Mouse (Mus musculus) liver, postnatal 0 days (tissue): ENCODE data around the gene H2al1f. TPM values are rescaled to one million over a fixed set of nuclear protein-coding genes. Genes with fewer than 3 reads are reported as not detected.
"Not testable (repeated sequence)": the region's sequence is repeated elsewhere in the genome, so short reads cannot be mapped to it uniquely, and the experiment has no call there.

Source experiments
- ATAC-seq: fragments of 200-750 bp; cut with Nextera tagmentation; 2 replicates; pipeline ENCODE4 v1.8.0; 2017; ENCODE audit warnings: mild to moderate bottlenecking, moderate library complexity
- DNase-seq: peaks from one replicate; pipeline ENCODE4 v3.0.0-alpha.2; 2016
- H3K27ac ChIP-seq: fragments of 300-500 bp; sonication (generic); 2 replicates; pipeline ENCODE4 v1.5.1; 2014; ENCODE audit warnings: antibody characterized with exemption, moderate library complexity, mild to moderate bottlenecking, low read depth
- H3K27me3 ChIP-seq: fragments of 300-500 bp; sonication (generic); 2 replicates; pipeline ENCODE4 v1.6.1; 2014; ENCODE audit warnings: low read length, control low read depth, mixed read lengths; ENCODE audit not compliant: insufficient read depth
- H3K36me3 ChIP-seq: fragments of 300-500 bp; sonication (generic); replicated peaks from 2 replicates; pipeline ENCODE4 v1.6.1; 2014; ENCODE audit warnings: mild to moderate bottlenecking, control low read depth, low read length, moderate library complexity, mixed read lengths; ENCODE audit not compliant: insufficient read depth
- H3K4me1 ChIP-seq: fragments of 300-500 bp; sonication (generic); 2 replicates; pipeline ENCODE4 v1.6.1; 2014; ENCODE audit warnings: antibody characterized with exemption, mild to moderate bottlenecking, control low read depth; ENCODE audit not compliant: insufficient read depth
- H3K4me2 ChIP-seq: fragments of 300-500 bp; sonication (generic); 2 replicates; pipeline ENCODE4 v1.6.1; 2014; ENCODE audit warnings: low read depth, mild to moderate bottlenecking, low read length, moderate library complexity, mixed read lengths
- H3K4me3 ChIP-seq: fragments of 300-500 bp; sonication (generic); 2 replicates; pipeline ENCODE4 v1.5.1; 2014; ENCODE audit warnings: low read depth, low read length
- H3K9ac ChIP-seq: fragments of 300-500 bp; sonication (generic); replicated peaks from 2 replicates; pipeline ENCODE4 v1.6.1; 2014; ENCODE audit warnings: mild to moderate bottlenecking, moderate library complexity
- H3K9me3 ChIP-seq: fragments of 300-500 bp; sonication (generic); 2 replicates; pipeline ENCODE4 v1.6.1; 2016; ENCODE audit warnings: mild to moderate bottlenecking, control low read depth, low read length, mixed read lengths
- CTCF ChIP-seq: sonication (generic); IDR thresholded peaks from 2 replicates; pipeline ENCODE4 v1.5.1; 2016; ENCODE audit warnings: antibody characterized with exemption, low read depth
- EP300 ChIP-seq: IDR thresholded peaks from 2 replicates; pipeline ENCODE4 v1.6.1; 2016; ENCODE audit warnings: antibody characterized with exemption, low read depth, mild to moderate bottlenecking
- WGBS: fragments of 180-500 bp; shearing (Covaris S2); extraction: QIAGEN DNeasy Blood & Tissue Kit; methylation state at CpG from one replicate; pipeline ENCODE4 v1.1.7; 2014; ENCODE audit not compliant: insufficient replicate concordance; 5-methylcytosine and 5-hydroxymethylcytosine counted together
- polyA plus RNA-seq: library from polyadenylated mRNA; unstranded; fragments of >200 nt; fragmentation: Nextera tagmentation; extraction: Ambion mirVana; gene quantifications from 2 replicates; pipeline ENCODE4 v1.2.1, GENCODE M21; 2015

The H2al1f gene
- not detected in 2 replicates for polyA plus RNA-seq

GRCm38 (mm10) chrX:11314858-11315257 is at the start of gene H2al1f:
Gene H2al1f (plus strand): TSS chrX:11315158.
- WGBS, result no CpG with 5 or more reads among the region's 6 CpGs
- H3K27ac ChIP-seq, ATAC-seq: not testable (repeated sequence)

GRCm38 (mm10) chrX:11267791-11268190 is 47.2 kb upstream of the H2al1f start:
- ATAC-seq (no peak), DNase-seq (no peak)
- no peak overlapping the region for H3K27ac ChIP-seq
- no peak overlapping the region for H3K4me2 ChIP-seq
- H3K9me3 ChIP-seq, result no peaks in the 10 kb centered on the region
- H3K27me3 ChIP-seq, result peaks cover 3% of the 10 kb centered on the region; the same call in 1 of the 2 replicates
- H3K4me3 ChIP-seq, result no peak overlapping the region
- H3K4me1 ChIP-seq, result no peaks in the 10 kb centered on the region
- H3K36me3 ChIP-seq, result no peaks in the 10 kb centered on the region
- no peak for TF ChIP-seq EP300
- no peak for TF ChIP-seq CTCF
- no peak overlapping the region for H3K9ac ChIP-seq
- 53% methylated on average over 7 of the region's 7 CpGs for WGBS

More at GRCm38 (mm10) chrX:11314858-11315257, at the start of gene H2al1f:
- DNase-seq, H3K4me3 ChIP-seq, H3K36me3 ChIP-seq, H3K27me3 ChIP-seq, H3K4me1 ChIP-seq, H3K9me3 ChIP-seq, H3K9ac ChIP-seq, H3K4me2 ChIP-seq: not testable (repeated sequence)

GRCm38 (mm10) chrX:11269074-11269473 is 45.9 kb upstream of the H2al1f start:
- no peak for DNase-seq
- Histone ChIP-seq H3K4me1 (no peaks in the 10 kb centered on the region), H3K27me3 (peaks cover 3% of the 10 kb centered on the region; the same call in 1 of the 2 replicates), H3K9me3 (no peaks in the 10 kb centered on the region), H3K36me3 (no peaks in the 10 kb centered on the region), H3K4me3 (no peak overlapping the region), H3K27ac (no peak overlapping the region), H3K4me2 (no peak overlapping the region), H3K9ac (no peak overlapping the region)
- TF ChIP-seq CTCF (no peak), EP300 (no peak)
- ATAC-seq, result no peak
- 63% methylated on average over 3 of the region's 3 CpGs for WGBS

- Histone ChIP-seq H3K4me2 (no peak overlapping the region), H3K9me3 (no peaks in the 10 kb centered on the region), H3K27ac (no peak overlapping the region), H3K36me3 (no peaks in the 10 kb centered on the region), H3K4me1 (no peaks in the 10 kb centered on the region), H3K4me3 (no peak overlapping the region), H3K9ac (no peak overlapping the region), H3K27me3 (peaks cover 3% of the 10 kb centered on the region; the same call in 1 of the 2 replicates)
- no peak for DNase-seq
- 62% methylated on average over 3 of the region's 3 CpGs for WGBS
- no peak for ATAC-seq
- no peak for TF ChIP-seq EP300
- TF ChIP-seq CTCF, result no peak
Observed at GRCm38 (mm10) chrX:11273190-11273589, 41.8 kb upstream of the H2al1f start.

DNA sequence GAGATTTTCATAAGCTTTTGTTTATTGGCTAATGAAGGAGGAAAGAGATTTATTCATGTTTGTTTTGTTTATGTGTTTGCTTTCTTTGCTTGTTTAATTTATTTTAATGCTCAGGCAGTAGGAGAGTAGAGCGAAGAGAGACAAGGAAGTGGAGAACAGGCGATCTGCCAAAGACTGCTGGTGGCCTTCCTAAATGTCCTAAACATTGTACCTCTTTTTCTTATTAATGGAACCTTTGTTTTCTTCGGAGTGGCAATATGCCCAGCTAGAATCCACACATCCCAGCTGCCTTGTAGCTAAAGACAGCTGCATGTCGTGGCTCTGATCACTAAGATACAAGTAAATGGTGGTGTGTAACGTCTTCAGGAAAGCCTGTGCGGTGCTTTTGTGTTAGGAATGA is 37.9 kb upstream of the H2al1f start:
- Histone ChIP-seq H3K9ac (no peak overlapping the region), H3K4me1 (no peaks in the 10 kb centered on the region), H3K4me2 (no peak overlapping the region), H3K9me3 (no peaks in the 10 kb centered on the region), H3K4me3 (no peak overlapping the region), H3K27ac (no peak overlapping the region), H3K36me3 (no peaks in the 10 kb centered on the region), H3K27me3 (0 out of 2 replicates have a peak, but pooled peaks cover 3% of the 10 kb centered on the region)
- ATAC-seq (no peak), DNase-seq (no peak)
- 70% methylated on average over 6 of the region's 6 CpGs for WGBS
- TF ChIP-seq CTCF (no peak), EP300 (no peak)

- ATAC-seq (no peak), DNase-seq (no peak)
- Histone ChIP-seq H3K4me1 (no peaks in the 10 kb centered on the region), H3K4me3 (no peak overlapping the region), H3K4me2 (no peak overlapping the region), H3K9me3 (no peaks in the 10 kb centered on the region), H3K27ac (no peak overlapping the region), H3K9ac (no peak overlapping the region), H3K36me3 (no peaks in the 10 kb centered on the region), H3K27me3 (0 out of 2 replicates have a peak, but pooled peaks cover 3% of the 10 kb centered on the region)
- 54% methylated on average over 2 of the region's 2 CpGs for WGBS
- TF ChIP-seq CTCF, result no peak
- TF ChIP-seq EP300, result no peak
Observed at GRCm38 (mm10) chrX:11280741-11281140, 34.2 kb upstream of the H2al1f start.
